Comparison of ENCODE assay signal across 8 mouse cellular contexts in the genomic region with DNA sequence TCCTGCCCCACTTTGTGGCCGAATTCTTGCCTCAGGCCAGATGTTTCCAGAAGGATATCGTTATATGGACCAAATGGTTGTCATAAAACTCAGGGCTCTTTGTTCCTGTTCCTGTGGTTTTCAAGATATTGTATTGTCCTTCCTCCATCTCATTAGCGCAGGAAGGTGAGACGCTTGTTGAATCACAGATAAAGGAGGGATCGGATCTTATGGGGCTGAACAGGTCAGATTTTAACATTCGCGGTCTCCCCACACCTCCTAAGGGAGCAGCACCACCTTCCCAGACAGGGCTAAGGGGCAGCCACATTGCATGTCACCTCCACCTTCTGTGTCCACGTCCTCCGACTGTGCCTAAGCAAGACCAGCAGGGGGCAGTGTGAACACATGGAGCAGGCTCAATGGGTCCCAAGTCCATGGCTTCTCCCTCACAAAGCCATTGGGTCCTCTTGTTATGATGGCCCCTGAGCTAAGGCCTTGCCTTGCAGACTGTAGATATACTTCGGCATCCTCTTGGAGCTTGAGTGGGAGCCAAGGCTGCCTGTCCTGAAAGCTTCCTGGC. TPM values are rescaled to one million over a fixed set of nuclear protein-coding genes. Genes with fewer than 3 reads are reported as not detected.
DNase-seq lines count a peak whose midpoint lies in the region; ATAC-seq and TF ChIP-seq lines count a peak whose summit lies in the region.

No protein-coding gene starts in this region.

- no peaks in the 10 kb centered on the region for H3K36me3 ChIP-seq in heart, embryonic 16.5 days (ENCODE audit: control insufficient read depth, insufficient read depth)
- H3K36me3 ChIP-seq in lung, postnatal 0 days (ENCODE audit: insufficient read depth, low read length) = no peaks in the 10 kb centered on the region

- H3K27ac ChIP-seq in heart, embryonic 16.5 days (ENCODE audit: low read length) = no peak overlapping the region
- no peak overlapping the region for H3K27ac ChIP-seq in lung, postnatal 0 days (ENCODE audit: low read length)

- peak; percentile 72 to 77 for DNase-seq in adrenal gland, adult 18-20 months (ENCODE audit: low spot score in 2 of 2)
- DNase-seq in embryo, embryonic 11.5 days (ENCODE audit: low read depth, low spot score) = peak; percentile 70
- DNase-seq in kidney, postnatal 25 days = peak; percentile 67 to 77
- DNase-seq in lung, postnatal 0 days (ENCODE audit: low spot score) = peak; percentile 78
- DNase-seq in retina, postnatal 1 day = peak; percentile 89
- DNase-seq in thymus, postnatal 4 days = peak; percentile 94

- no peaks in the 10 kb centered on the region for H3K27me3 ChIP-seq in heart, embryonic 16.5 days (ENCODE audit: control insufficient read depth, insufficient read depth, low read length)
- no peaks in the 10 kb centered on the region for H3K27me3 ChIP-seq in lung, postnatal 0 days (replicated peaks; ENCODE audit: insufficient read depth, low read length)

- peaks cover 7% of the 10 kb centered on the region for H3K4me1 ChIP-seq in heart, embryonic 16.5 days (ENCODE audit: control insufficient read depth, insufficient read depth, low read length)
- H3K4me1 ChIP-seq in lung, postnatal 0 days (ENCODE audit: insufficient read depth, low read depth, low read length) = no peaks in the 10 kb centered on the region

- no peaks in the 10 kb centered on the region for H3K9me3 ChIP-seq in heart, embryonic 16.5 days (replicated peaks; ENCODE audit: control insufficient read depth, low read length)
- H3K9me3 ChIP-seq in lung, postnatal 0 days (ENCODE audit: low read length) = no peaks in the 10 kb centered on the region

- H3K4me2 ChIP-seq in heart, embryonic 16.5 days (ENCODE audit: low read depth, low read length) = no peak overlapping the region
- H3K4me2 ChIP-seq in lung, postnatal 0 days (replicated peaks; ENCODE audit: low read depth, low read length) = no peak overlapping the region

- no peak for TF ChIP-seq EP300 in lung, postnatal 0 days (IDR thresholded peaks at IDR 0.05)

- ATAC-seq in CD4-positive, CD25-positive, alpha-beta regulatory T cell, adult 4 months = peak; percentile 85
- ATAC-seq in heart, embryonic 16.5 days (replicated peaks; ENCODE audit: extremely low read depth, insufficient read depth, low FRiP score) = peak; percentile 65; the same call in 1 of the 2 replicates
- ATAC-seq in lung, postnatal 0 days = peak; percentile 77

- 30% methylated on average over 10 of the region's 10 CpGs for WGBS in heart, embryonic 16.5 days
- 29% methylated on average over 10 of the region's 10 CpGs for WGBS in lung, postnatal 0 days

- no peak overlapping the region for H3K9ac ChIP-seq in heart, embryonic 16.5 days (ENCODE audit: low read length)
- H3K9ac ChIP-seq in lung, postnatal 0 days (replicated peaks; ENCODE audit: low read depth) = no peak overlapping the region

- TF ChIP-seq CTCF in lung, postnatal 0 days (IDR thresholded peaks at IDR 0.05) = peak; percentile 98

- no peak overlapping the region for H3K4me3 ChIP-seq in heart, embryonic 16.5 days (ENCODE audit: low read length)
- H3K4me3 ChIP-seq in lung, postnatal 0 days (ENCODE audit: low read depth, low read length) = no peak overlapping the region

RNA-seq across cellular contexts. Expression of gene Rlbp1, which starts 15.4 kb away (rescaled TPM):
- not detected for polyA plus RNA-seq in CD4-positive, CD25-positive, alpha-beta regulatory T cell, adult 4 months (2017; shearing (Covaris generic))
- not detected for total RNA-seq in adrenal gland, adult 18-20 months (2021)
- 0.12 and 0.29 TPM in 2 replicates for polyA plus RNA-seq in heart, embryonic 16.5 days (2015; fragmentation: Nextera tagmentation; extraction: Ambion mirVana)
- 0.21 and 0.33 TPM in 2 replicates for polyA plus RNA-seq in lung, postnatal 0 days (2015; fragmentation: Nextera tagmentation; extraction: Ambion mirVana)

RNA-seq across cellular contexts. Expression of gene Fanci, which starts 20.3 kb away (rescaled TPM):
- polyA plus RNA-seq in CD4-positive, CD25-positive, alpha-beta regulatory T cell, adult 4 months (2017; shearing (Covaris generic)) = 1 to 10 TPM; 4.4 to 7.9 TPM
- total RNA-seq in adrenal gland, adult 18-20 months (2021) = under 1 TPM; 0.27 to 0.29 TPM
- polyA plus RNA-seq in heart, embryonic 16.5 days (2015; fragmentation: Nextera tagmentation; extraction: Ambion mirVana) = 8.2 and 8.8 TPM in 2 replicates
- 0.50 and 0.82 TPM in 2 replicates for polyA plus RNA-seq in lung, postnatal 0 days (2015; fragmentation: Nextera tagmentation; extraction: Ambion mirVana)
